Mouse (Mus musculus) embryonic facial prominence, embryonic 12.5 days (tissue): ENCODE measurements around the gene 1810055G02Rik. TPM values are rescaled to one million over a fixed set of nuclear protein-coding genes. Genes with fewer than 3 reads are reported as not detected.

Experiments used
- ATAC-seq: fragments of 200-750 bp; cut with Nextera tagmentation; 2 replicates; pipeline ENCODE4 v1.8.0; 2017; ENCODE audit not compliant: insufficient number of reproducible peaks, insufficient read depth, low FRiP score, low TSS enrichment
- H3K27ac ChIP-seq: fragments of 300-500 bp; sonication (generic); 2 replicates; pipeline ENCODE4 v1.5.1; 2016; ENCODE audit warnings: mild to moderate bottlenecking
- H3K27me3 ChIP-seq: fragments of 300-500 bp; sonication (generic); 2 replicates; pipeline ENCODE4 v1.6.1; 2016; ENCODE audit warnings: mild to moderate bottlenecking, moderate library complexity
- H3K36me3 ChIP-seq: fragments of 300-500 bp; sonication (generic); 2 replicates; pipeline ENCODE4 v1.6.1; 2016; ENCODE audit warnings: mild to moderate bottlenecking
- H3K4me1 ChIP-seq: fragments of 300-500 bp; sonication (generic); 2 replicates; pipeline ENCODE4 v1.6.1; 2016
- H3K4me2 ChIP-seq: fragments of 300-500 bp; sonication (generic); replicated peaks from 2 replicates; pipeline ENCODE4 v1.6.1; 2016; ENCODE audit warnings: mild to moderate bottlenecking, moderate library complexity
- H3K4me3 ChIP-seq: fragments of 300-500 bp; sonication (generic); 2 replicates; pipeline ENCODE4 v1.5.1; 2016; ENCODE audit warnings: mild to moderate bottlenecking
- H3K9ac ChIP-seq: fragments of 300-500 bp; sonication (generic); 2 replicates; pipeline ENCODE4 v1.6.1; 2016; ENCODE audit warnings: mild to moderate bottlenecking, moderate library complexity
- H3K9me3 ChIP-seq: fragments of 300-500 bp; sonication (generic); 2 replicates; pipeline ENCODE4 v1.6.1; 2016; ENCODE audit warnings: mild to moderate bottlenecking, moderate library complexity
- WGBS: fragments of 180-500 bp; shearing (Covaris S2); methylation state at CpG from one replicate; pipeline ENCODE4 v1.1.7; 2016; 5-methylcytosine and 5-hydroxymethylcytosine counted together
- polyA plus RNA-seq: library from polyadenylated mRNA; unstranded; fragments of >200 nt; fragmentation: Nextera tagmentation; extraction: Ambion mirVana; gene quantifications from 2 replicates; pipeline ENCODE4 v1.2.1, GENCODE M21; 2016

Gene 1810055G02Rik
- polyA plus RNA-seq, 1 experiment from 2014 or later, result 44.7 TPM

DNA sequence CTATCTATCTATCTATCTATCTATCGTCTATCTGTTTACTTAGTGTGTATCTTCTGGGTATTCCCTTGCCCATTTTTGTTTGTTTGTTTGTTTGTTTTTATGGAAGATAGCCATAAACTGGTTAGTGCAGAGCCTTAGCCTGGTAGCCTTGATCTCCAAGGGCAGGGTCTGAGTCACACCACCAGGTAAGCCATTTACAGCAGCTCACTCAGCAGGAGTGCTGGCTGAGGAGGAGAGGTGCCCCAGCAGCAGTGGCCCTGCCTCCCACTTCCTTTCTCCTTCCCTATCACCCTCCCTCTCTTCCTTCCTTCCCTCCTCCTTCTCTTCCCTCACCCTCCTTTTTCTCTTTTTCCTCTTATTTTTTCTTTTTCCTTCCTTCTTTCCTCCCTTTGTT lies 45.1 kb downstream of the 1810055G02Rik start:
- Histone ChIP-seq H3K9ac (no peak overlapping the region), H3K36me3 (no peaks in the 10 kb centered on the region), H3K27ac (no peak overlapping the region), H3K9me3 (0 out of 2 replicates have a peak, but pooled peaks cover 2% of the 10 kb centered on the region), H3K4me2 (no peak overlapping the region), H3K27me3 (no peaks in the 10 kb centered on the region), H3K4me3 (no peak overlapping the region), H3K4me1 (no peaks in the 10 kb centered on the region)
- 70% methylated on average over 1 of the region's 1 CpGs for WGBS
- no peak for ATAC-seq

DNA sequence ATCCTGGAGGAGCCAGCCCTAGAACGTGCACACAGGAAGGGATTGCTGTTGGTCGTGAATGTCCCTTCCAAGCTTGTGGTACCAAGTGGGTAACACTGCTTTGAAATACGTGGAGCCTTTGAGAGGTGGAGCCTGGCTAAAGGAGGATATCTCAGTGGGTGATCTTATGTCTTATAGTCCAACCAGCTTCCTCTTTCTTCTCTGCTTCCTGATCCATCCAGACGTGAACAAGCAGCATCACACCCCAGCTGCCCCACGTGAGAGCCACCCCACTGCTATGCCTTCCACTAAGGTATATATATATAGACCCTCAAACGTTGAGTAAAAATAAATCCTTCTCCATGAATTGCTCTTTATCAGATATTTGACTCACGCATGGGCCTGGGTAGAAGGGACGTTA lies 45.6 kb downstream of the 1810055G02Rik start:
- Histone ChIP-seq H3K9me3 (no peaks in the 10 kb centered on the region), H3K4me3 (no peak overlapping the region), H3K27me3 (no peaks in the 10 kb centered on the region), H3K4me1 (no peaks in the 10 kb centered on the region), H3K4me2 (no peak overlapping the region), H3K36me3 (no peaks in the 10 kb centered on the region), H3K9ac (no peak overlapping the region), H3K27ac (no peak overlapping the region)
- ATAC-seq, result no peak
- WGBS, result 61% methylated on average over 8 of the region's 8 CpGs

DNA sequence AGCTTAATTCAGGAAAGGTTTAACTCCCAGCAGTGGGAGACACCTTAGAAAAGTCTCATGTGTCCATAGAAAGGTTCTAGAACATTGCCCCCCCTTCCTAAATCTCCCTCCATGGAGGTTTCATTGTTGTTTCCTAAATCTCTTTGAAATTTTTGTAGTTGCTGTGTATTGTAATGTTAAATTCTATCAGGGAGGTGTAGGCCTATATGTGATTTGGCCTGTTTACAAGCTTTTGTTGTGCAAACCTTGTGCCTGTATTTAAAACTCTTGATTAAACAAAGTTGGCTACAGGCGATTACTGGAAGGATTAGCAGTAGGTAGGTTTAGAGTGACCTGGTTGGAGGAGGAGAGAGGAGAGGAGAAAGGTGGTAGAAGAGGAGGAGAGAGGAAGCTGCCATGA lies 49.8 kb downstream of the 1810055G02Rik start:
- H3K36me3 ChIP-seq, result no peaks in the 10 kb centered on the region
- H3K9ac ChIP-seq, result no peak overlapping the region
- no peak for ATAC-seq
- no peak overlapping the region for H3K4me3 ChIP-seq
- no peak overlapping the region for H3K27ac ChIP-seq
- no peak overlapping the region for H3K4me2 ChIP-seq
- 55% methylated on average over 1 of the region's 1 CpGs for WGBS
- H3K27me3 ChIP-seq, result no peaks in the 10 kb centered on the region
- no peaks in the 10 kb centered on the region for H3K4me1 ChIP-seq
- H3K9me3 ChIP-seq, result no peaks in the 10 kb centered on the region

DNA sequence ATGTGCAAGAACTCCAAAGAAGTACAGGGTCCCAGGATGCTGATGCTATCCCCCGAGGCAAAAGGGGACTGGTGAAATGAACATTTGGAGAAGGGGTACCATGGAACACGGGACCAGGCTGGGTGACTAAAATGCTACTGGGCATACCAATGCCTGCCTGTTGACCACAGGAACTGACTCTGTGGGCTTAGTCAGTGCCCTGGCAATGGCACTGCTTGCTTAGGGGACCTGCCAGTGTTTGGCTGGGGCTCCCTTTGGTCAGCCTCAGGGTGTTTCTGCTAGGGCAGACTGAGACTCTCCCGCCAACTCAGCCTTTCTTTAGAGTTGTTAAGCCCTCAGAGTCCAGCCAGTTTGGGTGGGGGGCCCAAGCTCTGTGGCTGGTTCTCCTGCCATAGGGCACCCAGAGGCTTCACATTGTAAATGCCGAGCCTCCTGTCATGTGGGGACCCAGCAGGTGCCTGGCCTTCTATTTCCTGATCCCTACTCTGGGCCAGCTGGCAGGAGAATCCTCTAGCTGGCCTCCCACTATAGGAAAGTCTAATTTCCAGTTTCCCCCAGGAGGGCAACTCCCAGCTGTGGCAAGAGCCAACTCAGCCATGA lies 57.2 kb downstream of the 1810055G02Rik start:
- H3K4me1 ChIP-seq, result peaks cover 19% of the 10 kb centered on the region
- ATAC-seq, result no peak
- H3K9me3 ChIP-seq, result no peaks in the 10 kb centered on the region
- no peaks in the 10 kb centered on the region for H3K36me3 ChIP-seq
- 85% methylated on average over 4 of the region's 4 CpGs for WGBS
- H3K4me3 ChIP-seq, result no peak overlapping the region
- no peak overlapping the region for H3K27ac ChIP-seq
- H3K9ac ChIP-seq, result no peak overlapping the region
- H3K27me3 ChIP-seq, result no peaks in the 10 kb centered on the region
- no peak overlapping the region for H3K4me2 ChIP-seq

DNA sequence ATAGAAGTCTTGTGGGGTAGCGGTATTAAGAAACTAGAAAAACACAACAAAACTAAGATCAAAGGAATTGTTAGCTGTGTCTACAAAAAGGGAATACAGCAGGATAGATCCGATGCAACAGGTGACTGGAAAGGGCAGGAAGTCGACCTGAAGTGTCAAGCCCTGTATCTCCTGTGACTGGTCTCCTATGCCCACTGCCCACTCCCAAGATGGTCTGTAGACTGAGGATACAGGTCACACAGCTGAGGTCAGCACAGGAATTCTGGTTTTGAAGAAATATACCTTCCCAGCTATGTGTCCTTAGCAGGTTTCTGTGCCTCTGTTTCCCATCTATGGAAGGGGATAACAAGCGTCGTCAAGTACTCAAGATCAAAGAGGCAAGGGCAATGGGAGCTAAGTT lies 58.3 kb downstream of the 1810055G02Rik start:
- peak overlapping the region; percentile 86 for H3K4me2 ChIP-seq
- peak overlapping the region; percentile 94 for H3K4me3 ChIP-seq
- H3K27ac ChIP-seq, result no peak overlapping the region
- no peaks in the 10 kb centered on the region for H3K9me3 ChIP-seq
- peaks cover 20% of the 10 kb centered on the region for H3K4me1 ChIP-seq
- H3K36me3 ChIP-seq, result no peaks in the 10 kb centered on the region
- 89% methylated on average over 5 of the region's 5 CpGs for WGBS
- no peaks in the 10 kb centered on the region for H3K27me3 ChIP-seq
- no peak for ATAC-seq
- no peak overlapping the region for H3K9ac ChIP-seq

DNA sequence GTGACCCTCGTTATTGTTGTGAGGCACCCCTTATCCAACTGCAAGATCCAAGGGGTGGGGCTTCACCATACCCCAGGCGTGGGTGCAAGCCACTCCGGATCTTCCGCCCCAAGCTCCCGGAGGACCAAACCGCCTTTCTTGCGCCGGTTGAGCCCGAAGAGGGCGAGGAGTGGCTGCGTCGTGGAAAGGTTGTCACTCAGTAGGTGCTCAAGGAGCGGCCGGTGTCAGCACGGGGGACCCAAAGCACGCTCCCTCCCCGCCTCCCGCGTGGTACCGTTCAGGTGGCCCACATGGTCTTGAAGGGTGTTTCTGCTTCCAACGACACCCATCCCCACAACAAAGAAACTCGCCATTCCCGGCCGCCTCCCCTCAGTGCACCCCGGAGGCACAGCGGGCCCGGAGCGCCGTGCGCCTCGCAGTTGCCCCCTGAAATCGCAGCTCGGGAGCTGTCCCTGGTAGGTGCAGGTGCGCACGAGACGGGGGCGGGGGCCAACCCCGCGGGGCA lies 59.2 kb downstream of the 1810055G02Rik start, which contains the start of gene Kmt5b:
Gene Kmt5b, plus strand, starts transcription at position 146 of the 505 bp plus-strand sequence.
- no peaks in the 10 kb centered on the region for H3K27me3 ChIP-seq

More for the DNA sequence above, 59.2 kb downstream of the 1810055G02Rik start, which contains the start of gene Kmt5b:
- no peak for ATAC-seq
- Histone ChIP-seq H3K4me1 (peaks cover 20% of the 10 kb centered on the region), H3K27ac (peak within 1 kb of the TSS; percentile 100), H3K4me3 (peak within 1 kb of the TSS; percentile 94), H3K36me3 (no peaks in the 10 kb centered on the region), H3K4me2 (peak within 1 kb of the TSS; percentile 86), H3K9ac (peak within 1 kb of the TSS; percentile 100), H3K9me3 (no peaks in the 10 kb centered on the region)
- WGBS, result 1% methylated on average over 39 of the region's 39 CpGs

Other genes with a start within 250 kb of the 1810055G02Rik start
- gene Ppp6r3, start 132.5 kb upstream of the 1810055G02Rik start, polyA plus RNA-seq, result 70.7 and 74.8 TPM in 2 replicates
- 7.1 and 7.9 TPM in 2 replicates for gene Lrp5, start 21.7 kb upstream of the 1810055G02Rik start, polyA plus RNA-seq
- 42.2 TPM in 2 replicates for gene Kmt5b, start 59.1 kb downstream of the 1810055G02Rik start, polyA plus RNA-seq
- gene Chka, start 143.5 kb downstream of the 1810055G02Rik start, polyA plus RNA-seq, result 64.2 and 68.9 TPM in 2 replicates
- gene Tcirg1, start 198.8 kb downstream of the 1810055G02Rik start, polyA plus RNA-seq, result 46.4 and 53.6 TPM in 2 replicates
- 245 and 268 TPM in 2 replicates for gene Ndufs8, start 204.5 kb downstream of the 1810055G02Rik start, polyA plus RNA-seq
- gene Aldh3b1, start 221.5 kb downstream of the 1810055G02Rik start, polyA plus RNA-seq, result 0.91 and 1.1 TPM in 2 replicates
- 12.5 and 12.7 TPM in 2 replicates for gene Unc93b1, start 226.9 kb downstream of the 1810055G02Rik start, polyA plus RNA-seq